Mouse (Mus musculus) lung, postnatal 0 days (tissue): ENCODE results near the gene 4931406P16Rik.

Experiments used
- CTCF ChIP-seq: IDR thresholded peaks from 2 replicates; pipeline ENCODE4 v1.5.1; 2016; ENCODE audit warnings: antibody characterized with exemption, mild to moderate bottlenecking
- EP300 ChIP-seq: IDR thresholded peaks from 2 replicates; pipeline ENCODE4 v1.6.1; 2016; ENCODE audit warnings: antibody characterized with exemption, mild to moderate bottlenecking, control low read depth

DNA sequence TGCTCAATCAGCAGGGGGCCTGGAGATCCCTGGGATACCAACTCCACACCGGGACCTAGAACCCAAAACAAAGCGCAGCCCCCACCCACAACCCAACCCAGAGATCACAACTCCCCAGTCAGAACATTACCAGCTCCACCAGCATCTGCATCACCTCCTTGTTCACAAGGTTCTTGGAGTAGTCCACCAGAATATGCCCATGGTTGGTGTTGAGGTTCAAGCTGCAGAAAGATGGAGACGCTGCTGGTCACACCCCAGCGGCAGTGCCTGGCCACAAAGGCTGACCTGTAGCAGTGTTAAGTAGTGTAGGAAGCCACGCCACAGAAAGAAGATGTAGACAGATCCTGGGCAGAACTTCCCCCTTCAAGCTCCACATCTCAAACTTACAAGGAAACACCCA is 84.2 kb downstream of the 4931406P16Rik start:
- TF ChIP-seq CTCF (no peak), EP300 (no peak)
